Mouse (Mus musculus) small intestine, adult 10 weeks (tissue): ENCODE results near the gene Polr2g. TPM values are rescaled to one million over a fixed set of nuclear protein-coding genes. Genes with fewer than 3 reads are reported as not detected.

Experiments used
- polyA plus RNA-seq: library from polyadenylated mRNA; stranded (reverse); fragments of 350-450 nt; fragmentation: Illumina TruSeq; extraction: RNeasy Lipid Tissue Mini Kit (QIAGEN cat#74804); gene quantifications from one replicate; pipeline ENCODE4 v1.2.3, GENCODE M21; 2014; ENCODE audit warnings: low replicate concordance

The Polr2g gene
- 32.5 TPM for polyA plus RNA-seq

DNA sequence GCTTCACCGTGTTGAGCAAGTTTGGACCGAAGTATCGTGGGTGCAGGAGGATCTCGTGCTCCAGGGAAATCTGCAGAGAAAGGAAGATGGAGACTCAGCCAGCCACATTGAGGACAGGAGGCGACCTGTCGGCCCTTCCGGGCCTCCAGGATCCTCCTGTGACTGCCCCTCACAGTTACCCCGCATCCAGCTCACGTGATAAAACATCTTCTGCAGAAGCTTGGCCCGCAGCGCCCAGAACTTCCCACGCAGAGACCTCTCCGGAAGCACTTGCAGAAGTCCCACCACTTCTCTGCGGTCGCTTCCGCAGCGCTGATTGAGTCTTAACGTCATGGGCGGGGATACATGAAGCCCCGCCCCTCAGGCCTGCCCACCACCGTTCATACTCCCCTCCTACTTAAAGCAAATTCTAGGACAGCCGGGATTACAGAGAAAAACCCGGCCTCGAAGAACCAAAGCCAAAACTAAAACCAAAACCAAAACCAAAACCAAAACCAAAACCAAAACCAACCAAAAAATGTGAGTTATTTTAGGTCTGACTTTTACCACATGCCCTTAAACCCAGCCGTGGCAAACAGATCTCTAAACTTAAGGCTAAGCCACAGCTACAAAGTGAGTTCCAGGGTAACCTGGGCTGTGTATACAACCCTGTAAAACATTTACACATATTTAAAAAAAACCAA lies at the start of gene Polr2g:
Gene Polr2g, minus strand, starts transcription at position 314 of the 683 bp plus-strand sequence.

DNA sequence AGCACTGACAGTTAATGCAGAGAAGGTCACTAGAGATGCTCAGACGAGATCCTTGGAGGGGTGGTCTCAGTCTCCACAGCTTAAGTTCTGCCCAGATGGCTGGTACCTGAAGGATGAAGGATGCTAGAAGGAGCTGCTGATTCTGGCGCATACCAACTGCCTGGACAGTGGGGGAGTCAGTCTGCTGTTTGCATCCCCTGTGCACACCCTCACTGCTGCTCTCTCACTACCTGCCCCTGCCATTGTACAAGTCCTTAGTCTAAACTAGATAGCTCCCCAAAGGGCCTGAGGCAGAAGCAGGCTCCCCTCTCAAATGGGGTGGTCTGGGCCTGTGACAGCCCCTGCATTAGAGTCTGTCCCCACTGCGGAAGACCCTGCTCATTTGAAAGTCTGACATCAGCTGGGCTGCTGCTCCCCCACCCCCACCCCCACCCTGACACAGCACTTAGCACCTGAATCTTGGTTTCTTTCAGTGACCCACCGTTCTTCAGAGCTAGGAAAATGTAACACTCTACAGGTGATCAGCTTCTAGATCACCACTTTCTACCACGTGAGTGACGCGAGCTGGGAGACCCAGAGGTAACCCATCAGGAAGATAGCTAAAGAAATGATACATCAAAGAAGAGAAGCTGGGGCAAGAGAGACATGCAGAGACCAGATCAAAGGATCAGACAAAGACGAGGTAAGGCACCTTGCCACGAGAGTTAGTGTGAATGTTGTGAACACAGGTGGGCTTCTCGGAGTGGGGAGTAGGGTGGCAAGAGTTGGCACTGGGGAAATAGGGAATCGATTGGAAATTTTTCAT lies 40.9 kb upstream of the Polr2g start, which contains the start of gene Gng3:
Gene Gng3, minus strand, starts transcription at position 92 of the 805 bp plus-strand sequence.

DNA sequence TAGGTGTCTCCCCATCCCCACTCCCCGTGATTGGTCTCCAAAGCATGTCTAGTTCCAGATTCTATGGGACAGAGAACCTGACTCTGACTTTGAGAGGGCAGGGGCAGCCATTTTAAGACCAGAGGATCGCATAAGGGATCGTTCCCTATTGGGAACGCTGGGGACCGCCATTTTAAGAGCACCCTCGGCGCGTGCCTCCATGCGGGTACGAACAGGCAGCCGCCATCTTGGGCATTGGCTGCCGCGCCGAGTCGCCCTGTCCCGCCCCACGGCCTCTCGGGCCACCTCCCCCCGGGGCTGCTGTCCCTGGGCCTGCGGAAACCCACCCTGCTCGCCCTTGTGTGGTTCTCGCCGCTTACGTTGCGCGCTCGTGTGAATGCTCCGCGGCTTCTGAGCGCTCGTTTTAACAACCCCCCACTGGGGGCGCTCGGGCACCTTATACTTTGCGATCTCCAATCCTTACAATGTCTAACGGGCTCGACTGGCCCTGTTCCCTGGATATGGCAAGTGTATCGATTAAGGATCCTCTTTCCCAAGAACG lies 38.9 kb upstream of the Polr2g start, which contains the start of gene Bscl2:
Gene Bscl2, plus strand, starts transcription at position 217 of the 541 bp plus-strand sequence.

DNA sequence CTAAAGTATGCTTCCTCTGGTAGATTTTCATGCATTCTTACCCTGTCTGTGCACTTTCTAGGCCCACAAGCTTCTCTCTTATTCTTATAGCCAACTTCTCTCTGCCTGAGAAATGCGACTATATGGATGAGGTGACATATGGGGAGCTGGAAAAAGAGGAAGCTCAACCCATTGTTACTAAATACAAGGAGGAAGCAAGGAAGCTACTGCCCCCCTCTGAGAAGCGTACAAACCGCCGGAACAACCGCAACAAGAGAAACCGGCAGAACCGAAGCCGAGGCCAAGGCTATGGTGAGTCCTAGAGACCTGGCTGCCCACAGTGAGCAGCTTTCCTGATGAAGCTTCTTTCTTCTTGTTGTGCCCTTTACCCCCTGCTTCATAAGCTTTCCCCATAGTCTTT lies 31.3 kb upstream of the Polr2g start, which contains the start of gene AC129217.1:
Gene AC129217.1, plus strand, starts transcription at position 114 of the 400 bp plus-strand sequence.

DNA sequence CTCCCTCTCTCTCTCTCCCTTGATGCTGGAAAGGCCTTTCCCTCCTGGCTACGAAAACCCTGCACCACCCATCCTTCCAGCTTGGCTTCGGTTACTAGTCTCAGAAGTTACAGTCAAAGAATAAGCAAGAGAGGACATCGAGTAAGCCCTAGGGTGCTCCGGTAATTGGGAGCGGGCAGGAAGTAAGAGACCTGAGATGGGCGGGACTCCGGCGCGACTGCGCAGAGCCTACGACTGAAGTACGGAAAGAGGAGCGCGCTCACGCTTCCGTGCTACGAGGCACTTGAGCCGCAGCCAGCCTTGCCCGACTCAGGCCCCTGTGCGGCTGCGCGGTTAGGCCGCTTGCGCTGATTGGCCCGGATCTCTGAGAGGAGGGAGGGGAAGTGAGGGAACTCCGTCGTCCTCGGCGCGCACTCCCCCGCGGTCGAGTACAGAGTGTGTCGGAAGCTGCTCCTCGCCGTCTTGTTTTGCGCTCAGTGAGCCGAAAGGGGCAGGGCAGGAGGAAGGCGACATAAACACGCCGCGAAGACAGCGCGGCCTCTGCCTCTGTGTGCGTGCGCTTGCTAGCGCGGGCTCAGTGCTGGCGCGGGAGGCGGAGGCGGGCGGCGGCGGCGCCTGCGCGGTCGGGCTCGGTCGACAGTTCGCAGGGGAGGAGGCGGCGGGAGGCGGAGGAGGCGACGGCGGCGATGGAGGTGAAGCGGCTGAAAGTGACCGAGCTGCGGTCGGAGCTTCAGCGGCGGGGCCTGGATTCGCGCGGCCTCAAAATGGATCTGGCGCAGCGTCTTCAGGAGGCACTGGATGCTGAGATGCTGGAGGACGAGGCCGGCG lies 21.4 kb upstream of the Polr2g start, which contains the start of gene Hnrnpul2:
Gene Hnrnpul2, plus strand, starts transcription at position 415 of the 828 bp plus-strand sequence.

DNA sequence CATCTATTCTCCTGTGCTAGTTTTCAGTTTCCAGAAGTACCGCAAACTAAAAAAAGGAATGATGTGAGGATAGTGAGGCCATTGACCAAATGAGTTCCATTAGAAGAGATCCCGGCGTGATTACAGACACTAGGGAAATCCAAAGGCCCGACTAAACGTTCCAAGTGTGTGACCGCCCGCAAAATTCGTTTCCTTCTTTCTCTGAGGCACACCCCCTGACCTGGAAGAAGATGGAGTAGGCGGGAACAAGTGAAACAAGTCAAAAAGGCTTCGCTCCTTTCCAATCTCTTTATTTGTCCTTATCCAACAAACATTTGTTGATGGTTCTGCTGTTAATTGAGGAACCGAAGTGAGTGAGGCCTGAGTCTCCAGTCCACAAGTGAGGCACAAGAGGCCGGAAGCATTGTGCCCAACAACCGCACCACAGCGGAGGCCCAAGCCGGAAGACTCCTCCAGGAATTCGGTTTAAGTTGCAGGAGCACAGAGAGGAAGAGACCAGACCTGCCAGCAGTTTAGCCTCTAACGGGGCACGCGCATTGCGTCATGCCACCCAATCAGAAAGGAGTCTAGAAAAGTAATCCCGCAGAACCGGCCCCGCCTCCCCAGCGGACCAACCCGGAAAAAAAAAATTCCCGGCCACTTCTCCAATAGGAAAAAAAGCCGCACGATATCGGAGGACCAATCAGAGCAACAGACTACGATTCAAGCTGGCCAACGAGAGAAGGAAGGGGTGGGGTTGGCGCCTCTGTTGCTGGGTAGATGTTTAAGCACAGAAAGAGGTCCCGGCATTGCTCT lies 20.6 kb upstream of the Polr2g start, which contains the start of gene Ttc9c:
Gene Ttc9c, minus strand, starts transcription at position 533 of the 795 bp plus-strand sequence.

DNA sequence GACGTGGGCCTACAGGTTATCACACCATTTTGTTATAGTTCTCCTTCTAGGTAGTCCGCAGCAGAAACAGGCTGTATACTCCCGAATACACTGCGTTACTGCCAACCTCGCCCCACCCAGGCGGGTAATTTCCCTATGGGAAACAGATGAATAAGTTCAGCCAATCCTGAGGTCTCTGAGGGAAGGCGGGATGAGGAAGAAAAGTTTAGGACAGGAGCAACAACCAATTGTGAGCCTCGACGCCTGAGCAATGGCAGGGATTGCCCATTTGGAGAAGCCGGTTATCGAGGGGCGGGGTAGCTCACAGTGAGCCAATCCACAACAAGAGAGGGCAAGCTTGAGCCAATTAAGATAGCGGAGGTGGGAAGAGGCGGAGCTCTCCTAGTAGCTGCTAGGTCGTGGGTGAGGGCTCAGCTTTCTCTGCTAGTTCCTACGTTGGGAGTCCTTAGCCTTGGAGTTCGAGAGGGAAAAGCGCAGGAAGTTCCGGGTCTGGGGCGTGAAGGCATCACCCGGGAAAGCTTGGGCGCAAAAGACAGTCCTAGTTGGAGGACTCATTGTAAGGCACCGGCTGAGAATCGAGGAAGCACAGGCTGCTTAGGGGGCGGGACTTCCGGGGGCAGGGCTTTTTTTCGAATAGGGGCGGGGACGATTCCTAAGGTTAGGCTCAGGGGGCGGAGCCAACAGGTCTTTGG lies 3.9 kb upstream of the Polr2g start, which contains the start of gene Zbtb3:
Gene Zbtb3, plus strand, starts transcription at position 426 of the 692 bp plus-strand sequence.

DNA sequence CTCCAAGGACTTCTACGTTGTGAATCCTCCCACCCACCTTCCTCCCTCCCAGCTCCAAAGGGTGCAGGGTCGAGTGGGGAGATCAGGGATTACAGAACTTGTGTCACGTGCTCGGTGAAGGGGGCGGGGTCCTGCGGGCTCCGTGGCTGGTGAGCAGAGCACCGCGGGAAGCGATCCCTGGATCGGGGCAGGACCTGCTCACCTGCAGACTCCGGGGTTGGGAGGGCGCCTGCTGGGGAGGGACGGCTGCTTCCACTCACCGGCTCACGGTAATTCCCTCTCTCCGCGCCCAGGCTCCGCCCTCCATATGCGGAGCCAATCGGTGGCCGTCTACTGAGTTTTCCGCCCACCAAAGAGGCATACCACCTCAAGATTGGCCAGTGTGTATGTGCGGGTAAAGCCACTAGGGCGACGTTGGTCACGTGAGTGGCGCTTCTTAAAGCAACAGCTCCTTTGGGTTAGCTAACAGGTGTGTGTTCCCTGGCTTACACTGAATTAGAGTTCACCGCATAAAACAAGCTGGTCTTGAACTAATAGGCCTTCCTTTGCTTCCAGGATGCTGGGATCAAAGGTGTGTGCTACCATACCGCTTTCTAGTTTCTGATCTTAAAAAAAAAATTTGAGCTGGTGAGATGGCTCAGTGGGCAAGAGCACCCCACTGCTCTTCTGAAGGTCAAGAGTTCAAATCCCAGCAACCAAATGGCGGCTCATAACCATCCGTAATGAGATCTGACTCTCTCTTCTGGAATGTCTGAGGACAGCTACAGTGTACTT lies 12.2 kb downstream of the Polr2g start, which contains the start of gene Taf6l:
Gene Taf6l, minus strand, starts transcription at position 410 of the 774 bp plus-strand sequence.

DNA sequence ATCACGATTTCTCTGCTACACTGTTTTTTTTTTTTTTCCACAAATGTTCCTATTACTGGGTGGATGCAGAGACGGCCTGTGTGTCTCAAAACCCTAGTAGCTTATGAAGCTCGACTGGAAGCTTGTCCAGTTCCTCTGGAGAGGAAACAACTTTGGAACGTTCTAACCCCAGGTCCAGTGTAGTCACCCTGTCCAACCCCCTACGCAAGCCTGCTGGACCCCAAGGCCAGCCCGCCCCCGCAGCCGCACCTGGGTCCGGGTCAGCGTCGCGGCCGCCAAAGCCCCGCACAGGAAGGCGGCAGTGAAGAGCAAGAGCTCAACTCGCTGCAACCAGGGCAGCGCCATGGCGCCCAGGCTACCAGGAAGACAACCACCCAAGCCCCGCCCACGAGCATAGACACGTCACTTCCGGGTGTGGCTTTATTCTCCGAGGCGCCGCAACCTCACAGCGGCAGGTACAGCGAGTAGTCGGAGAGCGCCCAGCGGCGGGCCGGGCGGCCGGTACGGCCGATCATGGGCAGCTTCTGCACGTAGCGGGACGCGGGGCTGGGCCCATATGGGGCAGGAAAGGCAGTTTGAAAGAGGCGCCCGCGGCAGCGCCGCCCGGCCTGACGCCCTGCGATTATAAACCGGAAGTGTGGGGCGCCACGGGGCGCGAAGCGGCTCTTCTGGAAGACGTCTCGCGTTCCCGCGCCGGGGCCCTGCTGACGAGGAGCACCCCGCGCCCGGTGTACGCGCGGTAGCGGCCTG lies 24.1 kb downstream of the Polr2g start, which contains the start of gene Tmem179b:
Gene Tmem179b, minus strand, starts transcription at position 382 of the 750 bp plus-strand sequence.

DNA sequence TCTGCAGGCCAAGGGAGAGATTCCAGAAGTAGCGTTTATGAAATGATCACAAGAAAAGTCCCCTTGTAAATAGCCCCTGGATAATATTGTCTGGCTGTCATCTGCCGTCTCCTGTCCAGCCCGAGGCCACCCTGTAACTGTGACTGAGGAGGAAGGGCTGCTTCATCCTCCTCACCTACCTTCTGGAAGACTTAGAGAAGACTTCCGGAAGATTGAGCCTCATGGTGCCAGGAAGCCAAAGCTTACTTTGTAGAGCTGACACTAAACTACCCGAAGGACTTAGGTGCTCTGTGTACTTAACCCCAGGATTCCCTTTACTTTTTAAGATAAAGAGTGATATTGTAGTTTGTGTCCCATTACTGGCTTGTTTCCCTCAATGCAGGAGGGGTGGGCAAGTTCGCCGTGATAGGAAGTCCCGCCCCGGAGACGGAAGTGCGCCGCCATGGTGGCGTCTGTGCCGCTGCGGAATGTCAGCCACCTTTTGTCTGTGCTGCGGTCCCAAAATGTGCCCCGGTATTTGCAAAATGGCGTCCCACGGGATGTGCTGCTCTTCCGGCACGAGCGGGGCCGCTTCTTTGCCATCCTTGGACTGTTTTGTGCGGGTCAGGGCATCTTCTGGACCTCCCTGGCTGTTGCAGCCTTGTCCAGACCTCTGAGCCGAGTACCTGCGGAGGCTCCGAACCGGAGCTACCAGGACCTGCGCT lies 27.7 kb downstream of the Polr2g start, which contains the start of gene Tmem223:
Gene Tmem223, plus strand, starts transcription at position 430 of the 704 bp plus-strand sequence.

DNA sequence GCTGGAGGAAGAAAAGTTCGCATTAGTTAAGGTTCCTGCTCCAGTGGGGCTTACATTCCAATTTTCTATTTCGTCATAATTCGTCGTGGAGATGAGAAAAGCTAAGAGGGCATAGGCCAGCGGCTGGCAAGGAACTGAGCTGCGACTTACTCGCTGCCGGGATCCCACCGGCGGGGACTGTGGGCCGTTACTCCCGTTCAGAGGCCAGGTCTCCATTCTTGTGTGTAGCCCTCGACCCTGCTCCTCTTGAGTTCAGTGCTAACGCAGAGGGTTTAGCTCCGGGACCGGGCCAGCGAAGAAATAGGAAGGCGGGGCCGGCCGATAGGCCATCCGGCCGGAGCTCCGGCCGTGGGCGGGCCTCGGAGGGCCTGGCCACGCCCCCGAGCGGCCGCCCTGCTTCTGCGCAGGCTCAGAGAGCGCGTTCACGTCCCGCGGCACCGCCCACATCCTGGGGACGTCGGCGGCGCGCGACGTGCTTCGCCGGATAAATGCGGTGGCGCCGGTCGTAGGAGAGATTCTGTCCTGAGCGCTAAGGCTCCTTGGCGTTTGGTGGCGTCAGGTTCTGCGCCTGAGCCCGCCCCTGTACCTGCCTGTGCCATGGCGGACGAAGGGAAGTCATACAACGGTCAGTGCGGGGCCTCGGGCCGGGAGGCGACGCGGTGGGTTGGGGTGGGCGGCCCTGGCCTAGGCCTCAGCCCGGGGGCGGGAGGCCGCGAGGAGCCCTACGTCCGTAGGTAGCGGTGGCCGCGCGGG lies 41.6 kb downstream of the Polr2g start, which contains the start of gene Nxf1:
Gene Nxf1, plus strand, starts transcription at position 439 of the 753 bp plus-strand sequence.

Other genes starting within 250 kb of the Polr2g start
- not detected for gene Slc22a8, start 207.3 kb downstream of the Polr2g start, polyA plus RNA-seq
- gene Slc22a6, start 180.5 kb downstream of the Polr2g start, polyA plus RNA-seq = not detected
- 0.15 TPM for gene Chrm1, start 134.8 kb downstream of the Polr2g start, polyA plus RNA-seq
- gene Slc3a2, start 75.2 kb downstream of the Polr2g start, polyA plus RNA-seq = 206 TPM
- 3.9 TPM for gene Wdr74, start 62.8 kb downstream of the Polr2g start, polyA plus RNA-seq
- gene 1700092M07Rik, start 57.9 kb downstream of the Polr2g start, polyA plus RNA-seq = not detected
- gene Stx5a, start 57.2 kb downstream of the Polr2g start, polyA plus RNA-seq = 85.9 TPM
- gene Nxf1, start 41.5 kb downstream of the Polr2g start, polyA plus RNA-seq = 75.6 TPM
- 15.3 TPM for gene Tmem223, start 27.6 kb downstream of the Polr2g start, polyA plus RNA-seq
- gene Tmem179b, start 24.1 kb downstream of the Polr2g start, polyA plus RNA-seq = 32.6 TPM
- not detected for gene Taf6l, start 12.2 kb downstream of the Polr2g start, polyA plus RNA-seq
- gene Zbtb3, start 4.0 kb upstream of the Polr2g start, polyA plus RNA-seq = not detected
- 99.3 TPM for gene Ttc9c, start 20.8 kb upstream of the Polr2g start, polyA plus RNA-seq
- gene Hnrnpul2, start 21.4 kb upstream of the Polr2g start, polyA plus RNA-seq = 130 TPM
- gene AC129217.1, start 31.2 kb upstream of the Polr2g start, polyA plus RNA-seq = 1.2 TPM
- gene Bscl2, start 38.9 kb upstream of the Polr2g start, polyA plus RNA-seq = 5.8 TPM
- not detected for gene Gng3, start 40.6 kb upstream of the Polr2g start, polyA plus RNA-seq
- 0.82 TPM for gene Lrrn4cl, start 52.2 kb upstream of the Polr2g start, polyA plus RNA-seq
- 7.1 TPM for gene Ubxn1, start 72.9 kb upstream of the Polr2g start, polyA plus RNA-seq
- gene Uqcc3, start 82.3 kb upstream of the Polr2g start, polyA plus RNA-seq = 1.8 TPM
- gene Lbhd1, start 85.2 kb upstream of the Polr2g start, polyA plus RNA-seq = 49.2 TPM
- gene Gm49403, start 85.4 kb upstream of the Polr2g start, polyA plus RNA-seq = not detected
- 12.1 TPM for gene 1810009A15Rik, start 90.3 kb upstream of the Polr2g start, polyA plus RNA-seq
- gene Gm49416, start 90.3 kb upstream of the Polr2g start, polyA plus RNA-seq = not detected
- gene Ints5, start 94.4 kb upstream of the Polr2g start, polyA plus RNA-seq = 0.52 TPM
- gene Ganab, start 99.5 kb upstream of the Polr2g start, polyA plus RNA-seq = 74.1 TPM
- 18.6 TPM for gene B3gat3, start 121.8 kb upstream of the Polr2g start, polyA plus RNA-seq
- not detected for gene Rom1, start 130.8 kb upstream of the Polr2g start, polyA plus RNA-seq
- gene Eml3, start 131.0 kb upstream of the Polr2g start, polyA plus RNA-seq = 1.5 TPM
- gene Mta2, start 143.3 kb upstream of the Polr2g start, polyA plus RNA-seq = 44.1 TPM
- 2.6 TPM for gene Tut1, start 155.3 kb upstream of the Polr2g start, polyA plus RNA-seq
- gene Eef1g, start 168.5 kb upstream of the Polr2g start, polyA plus RNA-seq = 38.7 TPM
- 33.7 TPM for gene Ahnak, start 190.7 kb upstream of the Polr2g start, polyA plus RNA-seq